Mouse (Mus musculus) liver, embryonic 14.5 days (tissue): ENCODE measurements around the gene Trabd2b. TPM values are rescaled to one million over a fixed set of nuclear protein-coding genes. Genes with fewer than 3 reads are reported as not detected.

Experiments
- ATAC-seq: fragments of 200-750 bp; cut with Nextera tagmentation; 2 replicates; pipeline ENCODE4 v1.8.0; 2017; ENCODE audit warnings: moderate number of reproducible peaks, mild to moderate bottlenecking, moderate library complexity; ENCODE audit not compliant: insufficient read depth
- DNase-seq, 3 experiments: peaks; one replicate each; pipeline ENCODE4 v3.0.0-alpha.2; 2012 to 2013; ENCODE audit warnings: low read depth in 3 of 3, low spot score in 3 of 3
- H3K27ac ChIP-seq: fragments of 300-500 bp; sonication (generic); 2 replicates; pipeline ENCODE4 v1.5.1; 2014; ENCODE audit warnings: moderate library complexity, mild to moderate bottlenecking, control low read depth, inconsistent platforms
- H3K27me3 ChIP-seq: fragments of 300-500 bp; sonication (generic); 2 replicates; pipeline ENCODE4 v1.6.1; 2014; ENCODE audit warnings: mild to moderate bottlenecking, low read length, moderate library complexity; ENCODE audit not compliant: control insufficient read depth, insufficient read depth
- H3K36me3 ChIP-seq: fragments of 300-500 bp; sonication (generic); replicated peaks from 2 replicates; pipeline ENCODE4 v1.6.1; 2014; ENCODE audit warnings: low read depth; ENCODE audit not compliant: control insufficient read depth, insufficient read depth
- H3K4me1 ChIP-seq, 2 experiments: fragments of 200-500 bp in 1 of 2; fragments of 300-500 bp in 1 of 2; sonication (generic) in 1 of 2; replicated peaks; 2 replicates each; pipeline ENCODE4 v1.6.1; 2012 to 2014; ENCODE audit warnings: antibody characterized with exemption in 1 of 2, inconsistent platforms in 1 of 2, low read length in 1 of 2; ENCODE audit not compliant: control insufficient read depth in 2 of 2, insufficient read depth in 2 of 2
- H3K4me2 ChIP-seq: fragments of 300-500 bp; sonication (generic); 2 replicates; pipeline ENCODE4 v1.6.1; 2014; ENCODE audit warnings: low read depth, mild to moderate bottlenecking, control low read depth, moderate library complexity
- H3K4me3 ChIP-seq, 2 experiments: fragments of 200-500 bp in 1 of 2; fragments of 300-500 bp in 1 of 2; sonication (generic) in 1 of 2; 2 replicates each; pipeline ENCODE4 v1.5.1; 2012 to 2014; ENCODE audit warnings: low read depth in 2 of 2, low read length in 2 of 2, mild to moderate bottlenecking in 2 of 2, control low read depth in 1 of 2, inconsistent platforms in 1 of 2, moderate library complexity in 1 of 2; ENCODE audit not compliant: insufficient read depth in 1 of 2
- H3K9ac ChIP-seq: fragments of 300-500 bp; sonication (generic); replicated peaks from 2 replicates; pipeline ENCODE4 v1.6.1; 2014; ENCODE audit warnings: mild to moderate bottlenecking, control low read depth, moderate library complexity
- H3K9me3 ChIP-seq: fragments of 300-500 bp; sonication (generic); 2 replicates; pipeline ENCODE4 v1.6.1; 2016; ENCODE audit warnings: low read length, mixed read lengths; ENCODE audit not compliant: control insufficient read depth
- CTCF ChIP-seq: IDR thresholded peaks from 2 replicates; pipeline ENCODE4 v1.5.1; 2016; ENCODE audit warnings: antibody characterized with exemption, low read depth, control low read depth
- EP300 ChIP-seq: IDR thresholded peaks from 2 replicates; pipeline ENCODE4 v1.6.1; 2016; ENCODE audit warnings: antibody characterized with exemption, low read depth
- WGBS: fragments of 180-500 bp; shearing (Covaris S2); extraction: QIAGEN DNeasy Blood & Tissue Kit; methylation state at CpG from one replicate; pipeline ENCODE4 v1.1.7; 2014; ENCODE audit not compliant: insufficient replicate concordance; 5-methylcytosine and 5-hydroxymethylcytosine counted together
- polyA plus RNA-seq, 2 experiments: library from polyadenylated mRNA; depleted of rRNA in 1 of 2; stranded (reverse) in 1 of 2; unstranded in 1 of 2; fragments of >200 nt; fragmentation: Nextera tagmentation in 1 of 2; extraction: Ambion mirVana in 1 of 2; gene quantifications; 2 replicates each; pipeline versions ENCODE4 v1.2.1 to v1.2.3; 2012 to 2014

Trabd2b gene
- polyA plus RNA-seq, 2 experiments: 0.04 to 0.09 TPM

DNA sequence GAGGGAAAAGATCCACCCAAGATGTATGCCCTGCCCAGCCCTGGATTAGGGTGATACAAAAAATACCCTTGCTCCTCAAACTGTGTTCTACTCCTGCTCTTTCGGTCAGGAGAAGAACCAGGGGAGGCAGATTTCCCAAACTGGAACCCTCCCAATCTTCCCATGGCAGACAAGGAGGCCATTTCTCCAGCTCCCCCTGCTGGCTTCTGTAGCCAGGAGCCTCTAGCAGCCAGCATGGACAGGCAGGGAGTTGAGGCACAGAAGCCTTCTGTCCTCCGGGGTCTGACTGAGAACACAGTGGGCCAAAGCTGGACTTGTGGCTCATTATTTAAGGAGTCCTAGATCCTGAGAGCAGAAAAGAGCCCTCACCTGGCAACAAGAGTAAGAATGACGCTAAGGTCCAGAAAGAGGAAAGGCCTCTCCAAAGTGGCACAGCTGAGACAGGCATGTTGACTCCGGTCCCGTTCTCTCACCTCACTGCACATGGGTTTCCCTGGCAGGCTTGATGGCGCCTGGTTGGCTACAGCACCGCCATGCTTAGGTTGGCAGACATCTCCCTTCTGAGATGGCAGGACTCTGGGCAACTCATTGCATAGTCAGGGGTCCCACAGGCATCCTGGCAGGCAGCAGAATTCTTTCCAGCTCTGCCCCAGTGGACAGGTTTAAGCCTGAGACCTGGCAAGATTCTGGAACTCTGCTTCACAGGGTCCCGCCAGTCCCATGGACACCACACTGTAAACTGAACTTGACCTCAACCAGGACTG lies 204.8 kb downstream of the Trabd2b start:
- WGBS: 61% methylated on average over 8 of the region's 8 CpGs
- TF ChIP-seq CTCF (peak; percentile 28; the same call in 1 of the 2 replicates), EP300 (no peak)
- no peak overlapping the region for H3K4me3 ChIP-seq
- no peaks in the 10 kb centered on the region for H3K9me3 ChIP-seq
- DNase-seq (no peak), ATAC-seq (no peak)
- no peaks in the 10 kb centered on the region for H3K36me3 ChIP-seq
- H3K4me2 ChIP-seq: no peak overlapping the region
- H3K27ac ChIP-seq: no peak overlapping the region
- H3K27me3 ChIP-seq: no peaks in the 10 kb centered on the region
- H3K4me1 ChIP-seq: no peaks in the 10 kb centered on the region
- H3K9ac ChIP-seq: no peak overlapping the region

DNA sequence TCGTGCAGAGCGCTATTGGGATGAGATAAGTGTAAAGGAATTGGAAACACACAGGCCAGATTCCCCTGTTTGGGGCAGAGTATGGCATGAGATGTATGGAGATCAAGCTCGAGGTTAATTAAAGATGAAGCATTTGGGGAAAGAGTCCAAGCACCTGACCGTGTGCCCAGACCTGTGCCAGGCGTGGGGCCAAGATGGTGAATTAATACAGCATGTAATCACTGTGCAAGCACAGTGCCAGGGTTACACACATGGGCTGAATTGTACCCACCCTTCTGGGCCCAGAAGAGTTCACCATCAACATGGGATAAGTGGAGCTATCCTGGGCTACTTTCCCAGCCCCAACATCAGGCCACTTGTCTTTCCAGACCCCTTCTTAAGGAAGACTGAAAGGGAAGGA lies 205.5 kb downstream of the Trabd2b start:
- H3K9me3 ChIP-seq: no peaks in the 10 kb centered on the region
- H3K4me3 ChIP-seq: no peak overlapping the region
- H3K9ac ChIP-seq: no peak overlapping the region
- TF ChIP-seq EP300 (no peak), CTCF (no peak)
- no peak overlapping the region for H3K27ac ChIP-seq
- H3K4me2 ChIP-seq: no peak overlapping the region
- 63% methylated on average over 5 of the region's 5 CpGs for WGBS
- H3K27me3 ChIP-seq: no peaks in the 10 kb centered on the region
- no peaks in the 10 kb centered on the region for H3K4me1 ChIP-seq
- ATAC-seq: no peak
- no peak for DNase-seq
- no peaks in the 10 kb centered on the region for H3K36me3 ChIP-seq

DNA sequence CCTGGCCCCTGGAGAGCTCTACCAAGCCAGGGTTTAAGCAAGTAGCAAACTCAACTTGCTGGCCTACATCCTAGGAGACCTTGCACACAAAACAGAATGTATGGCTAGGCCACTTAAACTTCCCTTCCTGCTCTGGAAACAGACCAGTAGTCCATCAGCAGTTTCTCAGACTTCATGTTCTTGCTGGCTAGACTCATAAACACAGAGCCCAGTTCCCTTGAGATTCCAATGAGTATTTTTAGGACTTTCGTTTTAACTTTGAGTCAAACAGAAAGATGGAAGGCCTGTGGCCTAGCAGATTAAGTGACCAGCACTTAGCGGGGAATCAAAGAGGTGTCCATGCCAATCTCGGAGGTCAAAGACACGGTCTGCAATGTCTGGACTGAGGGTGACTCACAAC lies 206.3 kb downstream of the Trabd2b start:
- TF ChIP-seq CTCF: no peak
- TF ChIP-seq EP300: no peak
- 60% methylated on average over 4 of the region's 4 CpGs for WGBS
- H3K27me3 ChIP-seq: no peaks in the 10 kb centered on the region
- H3K4me2 ChIP-seq: no peak overlapping the region
- H3K4me1 ChIP-seq: no peaks in the 10 kb centered on the region
- no peaks in the 10 kb centered on the region for H3K36me3 ChIP-seq
- H3K27ac ChIP-seq: no peak overlapping the region
- no peak overlapping the region for H3K9ac ChIP-seq
- ATAC-seq: no peak
- no peaks in the 10 kb centered on the region for H3K9me3 ChIP-seq
- no peak overlapping the region for H3K4me3 ChIP-seq
- no peak for DNase-seq

DNA sequence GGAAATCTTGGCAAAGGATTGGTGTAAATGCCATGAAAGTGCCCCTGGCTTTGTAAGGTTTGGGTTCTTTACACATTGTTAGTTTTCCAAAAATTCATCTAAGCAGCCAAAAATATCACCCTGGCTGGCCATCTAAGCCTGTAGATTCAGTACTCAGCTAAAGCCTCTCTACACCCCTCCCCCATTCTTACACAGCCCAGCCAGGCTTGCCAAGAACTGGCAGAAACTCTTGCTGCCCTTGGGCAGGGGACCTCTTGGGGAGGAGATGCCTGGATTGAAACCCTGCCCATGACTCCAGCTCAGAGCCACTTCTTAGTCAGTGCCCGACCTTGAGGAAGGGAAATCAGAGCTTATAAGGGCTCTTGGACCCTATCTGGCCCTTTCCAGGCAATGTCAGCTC lies 207.6 kb downstream of the Trabd2b start:
- H3K4me3 ChIP-seq: no peak overlapping the region
- no peak overlapping the region for H3K4me2 ChIP-seq
- no peak overlapping the region for H3K27ac ChIP-seq
- H3K9ac ChIP-seq: no peak overlapping the region
- H3K36me3 ChIP-seq: no peaks in the 10 kb centered on the region
- H3K27me3 ChIP-seq: no peaks in the 10 kb centered on the region
- ATAC-seq (no peak), DNase-seq (no peak)
- WGBS: 35% methylated on average over 1 of the region's 1 CpGs
- TF ChIP-seq CTCF: no peak
- TF ChIP-seq EP300: no peak
- no peaks in the 10 kb centered on the region for H3K4me1 ChIP-seq
- no peaks in the 10 kb centered on the region for H3K9me3 ChIP-seq

DNA sequence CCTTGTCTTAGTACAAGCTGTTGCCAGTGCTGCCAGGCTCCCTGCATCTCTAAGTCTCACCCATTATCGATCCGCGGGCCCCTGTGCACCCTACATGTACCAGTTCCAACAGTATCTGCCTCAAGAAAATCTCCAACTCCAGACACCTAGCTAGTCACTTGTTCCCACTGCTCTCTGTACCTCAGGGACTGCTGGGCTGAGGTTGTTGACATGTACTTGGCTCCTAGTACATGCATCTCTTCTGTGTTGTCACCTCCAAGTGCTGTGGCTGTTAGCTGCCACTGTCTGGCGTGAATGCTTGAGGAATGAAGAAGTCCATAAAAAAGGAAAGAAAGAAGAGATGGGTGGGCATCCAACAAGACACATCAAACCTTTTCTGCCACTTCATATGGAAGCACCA lies 209.2 kb downstream of the Trabd2b start:
- H3K9me3 ChIP-seq: no peaks in the 10 kb centered on the region
- TF ChIP-seq CTCF (no peak), EP300 (no peak)
- H3K36me3 ChIP-seq: no peaks in the 10 kb centered on the region
- no peak overlapping the region for H3K9ac ChIP-seq
- no peak for DNase-seq
- ATAC-seq: no peak
- H3K27ac ChIP-seq: no peak overlapping the region
- H3K4me1 ChIP-seq: no peaks in the 10 kb centered on the region
- H3K4me3 ChIP-seq: no peak overlapping the region
- WGBS: 76% methylated on average over 4 of the region's 4 CpGs
- no peak overlapping the region for H3K4me2 ChIP-seq
- H3K27me3 ChIP-seq: no peaks in the 10 kb centered on the region
